Mouse (Mus musculus): ENCODE measurements around the gene Sox5.

DNA sequence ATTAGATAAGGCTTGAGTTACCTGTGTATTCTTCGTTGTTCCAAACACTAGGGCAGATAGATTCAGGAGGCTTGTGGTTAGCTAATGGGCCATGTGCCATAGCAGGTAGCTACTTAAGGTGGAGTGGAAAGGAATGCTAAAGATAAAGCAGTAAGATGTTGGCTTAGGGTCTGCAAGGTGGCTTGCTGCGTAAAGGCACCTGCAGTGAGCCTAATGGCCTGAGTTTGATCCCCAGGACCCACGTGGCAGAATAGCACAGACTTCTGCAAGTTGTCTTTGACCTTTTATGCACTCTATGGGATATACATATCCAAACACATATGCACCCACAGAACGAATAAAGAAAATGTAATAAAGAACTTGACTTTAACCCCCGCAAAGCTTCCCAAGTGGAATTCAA, 181.4 kb downstream of the Sox5 start:
- TF ChIP-seq POLR2A (IDR thresholded peaks at IDR 0.05; ENCODE audit: low read depth, low read length) (no peak), CTCF (IDR thresholded peaks at IDR 0.05; ENCODE audit: borderline replicate concordance, insufficient read depth, low read length) (no peak)

All from embryonic fibroblast, embryonic 13.5 days (primary cell).